Mouse (Mus musculus): ENCODE data around the gene Plpp2.

The Plpp2 gene

DNA sequence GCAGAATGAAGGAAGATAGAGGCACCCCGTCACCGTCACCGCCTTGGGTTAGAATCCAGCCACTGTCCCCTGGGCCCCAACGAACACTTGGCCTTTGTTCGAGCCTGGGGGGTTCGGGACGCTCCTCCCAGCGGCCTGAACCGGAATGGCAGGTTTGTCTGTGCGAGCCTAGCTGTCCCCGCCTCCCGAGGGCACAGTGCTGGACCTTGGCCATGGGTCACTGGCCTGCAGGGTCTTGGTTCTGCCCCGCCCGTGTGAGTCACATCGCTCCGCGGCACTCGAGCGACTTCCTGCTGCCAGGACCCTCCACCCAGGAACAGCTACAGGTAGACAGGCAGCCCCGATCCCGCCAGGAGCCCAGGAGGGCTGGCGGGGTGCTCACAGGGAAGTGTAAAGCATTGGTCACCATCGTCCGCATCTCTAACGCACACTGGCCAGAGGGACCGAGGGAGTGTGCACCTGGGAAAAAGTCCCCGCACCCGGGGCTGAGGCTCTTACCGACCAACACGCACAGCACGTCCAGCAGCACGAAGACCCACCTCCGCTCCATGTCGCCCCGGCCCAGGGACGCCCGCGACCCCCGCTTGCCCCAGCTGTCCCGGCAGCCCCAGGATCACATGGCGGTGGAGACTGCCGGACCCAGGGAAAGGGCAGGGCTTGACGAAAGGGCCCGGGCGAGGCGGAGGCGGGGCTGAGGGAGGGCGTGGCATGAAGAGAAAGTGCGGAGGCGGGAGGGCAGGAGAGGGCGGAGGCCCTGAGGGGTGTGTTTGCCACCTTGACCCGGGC is at the start of gene Plpp2:
Plpp2 (minus strand) TSS at position 671 of the 786 bp plus-strand sequence.
- peak; percentile 58 for DNase-seq (ENCODE audit: low spot score)

DNA sequence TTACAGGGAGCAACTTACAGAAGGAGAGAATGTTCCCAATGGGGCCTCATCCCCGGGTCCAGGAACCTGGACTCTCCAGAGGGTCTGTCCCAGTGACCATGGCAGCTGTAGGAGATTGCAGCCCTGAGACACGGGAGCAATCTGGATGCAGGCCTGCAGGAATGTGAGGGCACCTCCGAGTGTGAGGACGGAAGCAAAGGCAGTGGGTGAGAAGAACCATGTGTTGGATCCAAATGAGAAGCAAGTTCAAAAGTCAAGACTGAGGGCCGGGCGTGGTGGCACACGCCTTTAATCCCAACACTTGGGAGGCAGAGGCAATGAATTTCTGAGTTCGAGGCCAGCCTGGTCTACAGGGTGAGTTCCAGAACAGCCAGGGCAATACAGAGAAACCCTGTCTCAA is 47.9 kb upstream of the Plpp2 start:
- no peak for DNase-seq (ENCODE audit: low spot score)

DNA sequence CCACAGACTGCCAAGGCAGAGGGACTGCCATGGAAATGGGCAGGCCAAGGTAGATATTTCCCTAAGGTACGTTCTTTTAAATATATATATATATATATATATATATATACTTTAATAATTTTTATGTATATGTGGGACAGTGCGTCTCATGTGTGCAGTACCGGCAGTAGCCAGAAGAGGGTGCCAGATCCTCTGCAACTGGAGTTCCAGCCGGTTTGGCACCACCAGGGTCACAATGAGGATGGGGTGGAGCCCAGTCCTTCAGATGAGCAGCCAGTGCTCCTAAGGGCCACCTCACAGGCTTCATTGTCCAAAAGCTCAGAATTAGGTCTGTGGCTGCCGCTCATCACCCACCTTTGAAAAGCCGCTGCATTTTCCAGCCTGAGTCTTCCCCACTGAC is 47.2 kb upstream of the Plpp2 start:
- no peak for DNase-seq (ENCODE audit: low spot score)

DNA sequence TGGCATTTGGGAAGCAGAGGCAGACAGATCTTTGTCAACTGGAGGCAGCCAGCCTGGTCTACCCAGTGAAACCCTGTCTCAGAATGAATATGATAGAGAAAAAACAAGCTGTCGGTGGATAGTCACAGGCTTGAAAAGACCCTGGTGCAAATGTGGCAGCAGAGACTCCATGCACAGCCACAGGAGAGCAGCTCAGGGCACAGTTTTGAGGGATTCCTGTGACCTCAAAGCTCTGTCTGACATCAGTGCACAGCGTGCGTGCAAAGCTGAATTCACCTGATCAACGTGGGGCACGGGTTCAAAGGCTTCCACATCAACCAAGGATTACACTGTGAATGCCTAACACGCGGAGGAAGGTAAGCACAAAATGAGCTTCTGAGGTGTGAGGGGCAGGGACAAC is 46.8 kb upstream of the Plpp2 start:
- DNase-seq (ENCODE audit: low spot score), result no peak

DNA sequence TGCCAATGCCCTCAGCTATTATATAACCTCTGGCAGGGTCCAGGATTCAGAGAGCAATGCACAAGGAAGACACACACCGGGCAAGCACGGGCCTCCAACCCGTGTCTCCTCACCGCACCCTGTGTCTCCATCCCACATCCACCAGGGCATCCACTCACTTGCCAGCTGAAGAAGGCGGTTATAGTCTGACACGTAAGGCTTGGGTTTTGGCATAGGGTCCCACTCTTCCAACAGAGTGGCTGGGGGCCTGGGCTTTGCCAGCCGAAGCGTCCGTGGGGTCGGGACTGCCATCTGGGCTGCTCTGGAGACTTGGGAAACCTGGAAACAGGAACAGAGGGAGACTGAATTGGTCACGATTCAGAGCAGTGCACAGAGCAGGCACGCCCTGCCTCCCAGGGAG is 46.2 kb upstream of the Plpp2 start:
- no peak for DNase-seq (ENCODE audit: low spot score)

DNA sequence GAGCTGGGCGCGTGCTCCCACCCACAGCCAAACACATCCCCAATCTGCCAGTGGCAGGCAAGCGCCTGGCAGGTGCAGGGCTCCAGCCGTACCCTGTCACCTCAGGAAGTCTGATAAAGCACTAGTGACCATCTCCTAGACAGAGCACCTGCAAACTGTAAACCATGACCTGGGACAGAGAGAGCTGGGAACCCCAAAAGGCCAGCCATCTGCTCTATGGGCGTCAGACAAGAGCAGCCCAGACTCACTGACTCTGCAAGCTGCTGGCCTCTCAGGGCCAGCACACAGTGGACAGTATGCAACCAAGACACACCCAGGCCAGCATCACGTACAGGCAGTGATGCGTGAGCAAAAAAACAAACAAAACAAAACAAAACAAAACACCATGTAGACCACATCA is 45.3 kb upstream of the Plpp2 start:
- DNase-seq (ENCODE audit: low spot score), result no peak

DNA sequence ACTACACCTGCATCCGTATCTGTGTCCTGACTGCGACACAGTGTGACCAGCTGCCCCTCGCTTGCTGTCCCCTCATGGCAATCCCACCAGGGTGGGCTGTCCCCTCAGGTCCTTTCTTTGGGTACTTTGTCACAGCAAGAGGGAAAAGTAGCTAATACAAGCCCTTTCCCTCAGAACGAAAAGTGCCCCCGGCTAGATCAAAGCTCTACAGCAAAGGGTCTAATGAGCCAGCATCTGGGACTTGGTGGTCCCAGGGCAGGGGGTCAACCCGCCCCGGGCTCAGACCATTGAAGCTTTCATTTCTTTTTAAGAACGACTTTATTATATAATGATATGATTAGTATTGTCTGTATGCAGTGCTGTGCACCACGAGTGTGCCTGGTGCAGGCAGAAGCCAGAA is 44.7 kb upstream of the Plpp2 start:
- no peak for DNase-seq (ENCODE audit: low spot score)

DNA sequence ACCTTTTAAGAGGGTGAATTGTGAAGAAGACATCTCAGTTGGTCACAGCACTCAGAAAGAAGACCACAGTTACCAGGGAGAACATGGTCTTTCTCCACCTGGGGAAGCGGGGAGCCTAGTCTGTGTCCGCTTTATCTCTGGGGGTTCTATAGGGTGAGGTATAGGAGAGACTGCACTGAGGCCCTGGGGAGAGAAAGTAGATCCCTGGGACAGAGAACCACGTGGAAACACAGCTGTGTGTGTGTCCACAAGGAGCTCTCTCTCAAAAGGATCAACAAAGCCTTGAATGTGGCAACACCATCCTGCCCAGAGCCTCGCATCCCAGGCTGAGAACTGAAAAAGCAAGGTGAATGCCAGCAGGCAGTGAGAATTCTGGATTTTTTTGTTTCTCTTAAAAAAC is 43.8 kb upstream of the Plpp2 start:
- no peak for DNase-seq (ENCODE audit: low spot score)

DNA sequence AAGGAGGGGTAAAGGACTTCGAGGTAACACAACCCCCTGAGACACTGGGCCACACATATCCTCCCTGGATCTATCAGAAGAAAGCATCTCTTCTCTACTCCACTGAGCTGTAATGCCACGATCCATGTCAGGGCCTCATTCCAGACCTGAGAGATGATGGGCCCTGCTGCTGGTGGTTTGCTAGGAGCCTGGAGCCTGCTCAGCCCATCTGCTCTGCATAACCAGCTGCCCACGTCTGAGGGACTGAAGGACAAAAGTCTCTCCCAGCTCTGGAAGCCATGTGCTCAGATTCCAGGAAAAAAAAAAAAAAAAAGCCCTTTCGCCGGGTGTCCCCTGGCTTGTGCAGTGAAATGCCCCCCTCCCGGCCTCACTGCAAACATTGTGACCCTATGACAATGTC is 42.2 kb upstream of the Plpp2 start:
- no peak for DNase-seq (ENCODE audit: low spot score)

DNA sequence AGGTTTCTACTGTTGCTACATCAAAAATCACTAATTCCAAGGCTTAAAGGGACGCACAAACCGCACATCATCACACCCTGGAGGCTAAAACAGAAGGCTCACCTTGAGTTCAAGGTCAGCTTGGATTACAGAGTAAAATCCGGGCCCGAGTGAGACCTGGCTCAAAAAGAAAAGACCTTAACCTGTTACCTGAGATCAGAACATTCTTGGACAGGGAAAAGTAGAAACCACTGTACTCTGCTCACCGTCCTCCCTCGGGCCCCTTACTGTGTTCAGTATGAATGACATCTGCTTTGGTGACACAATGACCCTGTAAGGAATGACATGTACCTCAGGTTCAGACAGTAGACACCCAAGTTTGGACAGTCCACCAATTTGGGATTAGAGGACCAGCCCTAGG is 41.2 kb upstream of the Plpp2 start:
- DNase-seq (ENCODE audit: low spot score), result no peak

DNA sequence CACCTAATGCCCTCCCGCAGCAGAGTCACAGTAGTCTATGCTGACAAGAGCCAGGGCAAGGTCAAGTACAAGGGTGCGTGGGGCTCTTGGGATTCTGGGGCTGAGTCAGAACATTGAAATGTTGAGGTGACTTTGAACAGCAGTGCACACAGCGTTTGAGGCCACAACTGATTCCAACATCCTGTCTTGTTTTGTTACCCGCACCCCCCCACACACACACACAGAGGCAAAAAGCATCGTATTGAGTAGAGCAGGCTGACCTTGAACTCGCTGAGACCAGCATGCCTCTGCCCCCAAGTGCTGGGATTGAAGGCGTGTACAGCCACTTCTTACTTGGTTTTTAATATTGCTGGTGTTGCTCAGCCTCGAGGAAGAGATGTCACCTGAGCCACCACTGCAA is 40.8 kb upstream of the Plpp2 start:
- DNase-seq (ENCODE audit: low spot score), result no peak

DNA sequence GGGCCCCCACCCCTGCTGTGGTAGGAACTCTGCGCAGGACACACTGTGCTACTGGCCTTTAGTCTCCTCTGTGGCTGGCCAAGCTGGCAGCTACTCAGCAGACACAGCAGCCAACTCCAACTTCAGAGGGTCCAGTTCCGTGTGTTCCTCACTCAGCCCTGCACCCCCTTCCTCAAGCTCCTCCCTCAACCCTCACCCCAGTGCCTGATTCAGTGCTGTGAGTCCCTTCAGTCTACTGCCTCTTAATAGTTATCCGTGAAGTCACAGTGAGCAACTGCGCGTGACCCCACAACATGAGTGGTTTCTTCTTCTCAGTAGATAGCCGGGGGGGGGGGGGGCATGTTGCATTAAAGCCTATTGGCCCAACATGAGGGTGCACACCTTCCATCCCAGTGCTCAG is 40.0 kb upstream of the Plpp2 start:
- DNase-seq (ENCODE audit: low spot score), result no peak

DNA sequence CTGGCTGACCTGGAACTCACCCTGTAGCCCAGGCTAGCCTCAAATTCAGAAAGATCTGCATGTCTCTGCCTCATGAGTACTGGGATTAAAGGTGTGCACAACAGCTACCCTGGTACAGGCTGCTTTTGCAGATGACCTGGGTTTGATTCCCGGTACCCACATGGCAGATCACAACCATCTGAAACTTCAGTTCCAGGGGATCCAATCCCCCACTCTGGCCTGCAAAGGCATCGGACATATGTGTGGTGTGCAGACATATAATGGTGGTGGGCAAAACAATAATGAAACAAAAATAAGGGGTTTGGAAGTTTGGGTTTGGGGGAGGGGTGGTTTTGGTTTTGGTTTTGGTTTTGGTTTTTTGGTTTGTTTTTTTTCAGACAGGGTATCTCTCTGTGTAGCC is 37.7 kb upstream of the Plpp2 start:
- no peak for DNase-seq (ENCODE audit: low spot score)

DNA sequence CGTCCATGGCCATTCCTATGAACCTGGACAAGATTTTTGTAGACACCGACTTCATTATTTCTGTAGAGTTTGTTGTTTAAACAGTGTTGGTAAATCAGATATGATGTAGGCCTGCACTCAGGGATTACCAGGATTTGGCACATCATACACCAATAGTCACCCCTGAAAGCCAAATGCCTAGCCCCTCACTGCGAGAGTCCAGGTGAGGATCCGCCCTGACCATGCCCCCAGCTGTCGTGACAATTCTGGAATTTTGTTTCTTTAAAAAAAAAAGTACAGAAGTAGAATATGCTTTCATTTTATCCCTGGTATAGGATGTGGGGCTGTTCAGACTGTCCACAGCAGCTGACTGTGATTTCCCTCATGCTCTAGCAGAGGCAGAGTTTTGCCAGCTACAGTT is 36.3 kb upstream of the Plpp2 start:
- no peak for DNase-seq (ENCODE audit: low spot score)

DNA sequence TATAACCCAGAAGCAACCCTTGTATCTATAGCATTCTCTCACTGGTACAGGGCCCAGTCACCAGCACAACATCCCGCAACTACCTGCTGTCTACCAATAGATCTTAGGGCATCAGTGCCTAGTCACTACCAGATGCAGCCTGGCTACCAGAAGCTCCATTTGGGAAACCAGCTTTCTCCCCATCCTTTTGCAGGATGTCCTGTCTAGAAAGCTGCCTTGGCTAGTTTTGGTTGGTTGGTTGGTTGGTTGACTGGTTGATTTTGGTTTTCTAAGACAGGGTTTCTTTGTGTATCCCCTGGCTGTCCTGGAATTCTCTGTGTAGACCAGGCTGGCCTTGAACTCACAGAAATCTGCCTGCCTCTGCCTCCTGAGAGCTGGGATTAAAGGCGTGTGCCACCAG is 26.1 kb upstream of the Plpp2 start:
- no peak for DNase-seq (ENCODE audit: low spot score)

DNA sequence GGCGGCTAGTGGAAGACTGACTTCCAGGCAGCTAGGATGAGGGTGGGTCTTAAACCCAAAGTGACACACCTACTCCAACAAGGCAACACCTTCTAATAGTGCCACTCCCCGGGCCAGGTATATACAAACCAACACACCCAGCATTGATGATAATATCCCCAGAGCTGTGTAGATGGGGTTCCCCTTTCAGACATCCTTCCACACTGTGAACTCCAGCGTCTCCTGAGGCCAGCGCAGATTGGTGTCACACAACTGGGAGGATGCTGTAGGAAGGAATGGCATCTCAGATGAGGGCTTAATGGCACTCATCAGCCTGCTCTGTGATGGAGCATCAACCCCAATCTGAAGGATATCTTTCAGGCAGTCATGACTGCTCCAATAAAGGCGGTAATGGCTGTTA is 23.9 kb upstream of the Plpp2 start:
- no peak for DNase-seq (ENCODE audit: low spot score)

DNA sequence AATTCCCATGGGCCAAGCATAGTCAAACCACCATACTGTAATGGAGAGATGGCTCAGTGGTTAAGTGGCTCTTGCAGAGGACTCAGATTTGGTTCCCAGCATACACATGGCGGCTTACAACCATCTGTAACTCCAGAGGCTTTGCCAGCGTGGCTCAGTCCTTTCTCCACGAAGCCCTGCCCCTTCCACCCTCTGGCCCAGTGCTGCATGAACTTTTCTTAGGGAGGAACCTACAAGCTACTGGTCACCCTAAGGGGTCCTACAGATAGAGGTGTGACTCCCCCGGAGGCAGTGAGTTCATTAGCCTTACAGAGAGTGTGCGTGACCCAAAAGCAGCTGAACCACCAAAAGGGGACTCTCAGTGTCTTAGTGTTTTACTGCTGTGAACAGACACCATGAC is 23.4 kb upstream of the Plpp2 start:
- no peak for DNase-seq (ENCODE audit: low spot score)

DNA sequence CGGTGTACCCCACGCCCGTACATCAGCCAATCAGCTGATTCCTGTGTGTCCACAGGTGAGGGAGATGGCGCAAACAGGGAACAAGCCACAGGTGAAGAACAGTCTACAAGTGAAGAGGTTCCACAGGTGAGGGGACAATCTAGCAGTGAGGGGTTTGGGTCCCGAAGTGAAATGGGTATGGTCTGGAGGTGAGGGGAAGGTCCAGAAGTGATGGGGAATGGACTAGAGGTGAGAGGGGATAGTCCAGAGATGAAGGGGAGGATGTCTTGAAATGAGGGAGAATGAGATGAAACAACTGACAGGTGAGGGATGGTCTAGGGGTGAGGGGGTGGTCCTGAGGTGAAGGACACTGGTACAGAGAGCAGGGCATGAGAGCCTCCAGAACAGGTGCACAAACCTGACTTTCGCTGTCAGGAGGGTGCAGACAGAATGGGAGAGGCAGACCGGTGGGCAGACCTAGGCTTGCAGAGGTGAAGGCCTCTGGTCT is 21.7 kb upstream of the Plpp2 start:
- no peak for DNase-seq (ENCODE audit: low spot score)

DNA sequence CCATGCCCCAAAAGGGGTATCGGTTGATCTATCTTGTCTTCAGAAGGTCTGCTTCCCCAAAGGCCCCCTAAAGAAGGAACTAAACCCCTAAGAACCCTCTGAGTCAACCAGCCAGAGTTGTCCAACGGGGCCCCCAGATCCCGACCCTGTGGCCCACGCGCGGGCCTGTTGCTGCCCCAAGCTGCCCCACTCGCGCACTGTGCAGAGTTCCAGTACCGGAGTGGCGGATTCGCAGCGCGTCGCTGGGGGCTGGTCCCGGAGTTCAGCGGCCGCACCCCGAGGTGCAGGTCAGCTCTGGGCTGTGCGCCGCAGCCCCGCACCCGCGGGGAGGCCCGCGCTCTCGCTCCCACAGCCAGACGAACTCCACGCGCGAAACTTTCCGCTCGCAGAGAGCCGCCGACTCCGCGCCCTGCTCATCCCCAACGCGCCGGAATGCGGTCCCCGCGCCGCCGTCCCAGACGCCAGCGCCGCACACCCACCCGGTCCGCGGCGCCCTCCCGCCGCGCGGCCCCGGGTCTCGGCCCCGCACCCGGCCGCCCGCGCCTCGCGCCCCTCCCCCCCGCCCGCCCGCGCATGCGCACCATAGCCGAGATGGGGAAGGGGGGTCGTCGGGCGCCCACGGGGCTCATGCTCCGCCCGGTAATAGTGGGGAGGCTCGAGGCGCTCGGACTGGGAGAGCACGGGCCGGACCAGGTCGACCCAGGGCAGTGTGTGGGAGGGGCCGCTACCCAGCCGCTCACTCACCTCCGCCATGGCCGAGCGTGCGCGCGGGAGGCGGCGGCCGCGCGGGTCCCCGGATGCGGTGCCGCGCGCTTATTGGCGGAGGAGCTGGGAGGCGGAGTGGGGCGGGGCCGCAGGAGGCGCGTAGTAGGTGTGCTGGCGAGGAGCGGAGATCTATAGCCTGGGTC is 21.0 kb upstream of the Plpp2 start, which contains the start of gene Mier2:
Mier2 (minus strand) TSS at position 870 of the 908 bp plus-strand sequence.
- DNase-seq (ENCODE audit: low spot score), result peak; percentile 67

DNA sequence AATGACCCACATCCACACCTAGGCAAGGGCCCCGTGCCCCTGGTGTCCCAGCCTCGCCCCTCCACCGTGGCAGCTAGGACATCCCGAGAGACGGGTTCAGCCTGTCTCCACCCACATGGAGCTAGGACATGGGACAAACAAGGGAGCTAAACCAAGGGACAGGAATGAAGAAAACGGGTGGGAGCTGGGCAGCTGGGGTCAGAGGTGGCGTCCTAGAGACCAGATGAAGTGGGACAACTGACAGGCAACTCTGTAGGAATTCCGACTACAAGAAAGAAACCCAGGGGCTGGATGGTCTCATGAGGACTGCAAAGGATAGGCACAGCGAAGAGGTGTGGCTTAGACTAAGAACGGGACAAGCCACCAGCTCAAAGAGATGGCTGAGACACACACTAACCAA is 20.1 kb upstream of the Plpp2 start:
- no peak for DNase-seq (ENCODE audit: low spot score)

DNA sequence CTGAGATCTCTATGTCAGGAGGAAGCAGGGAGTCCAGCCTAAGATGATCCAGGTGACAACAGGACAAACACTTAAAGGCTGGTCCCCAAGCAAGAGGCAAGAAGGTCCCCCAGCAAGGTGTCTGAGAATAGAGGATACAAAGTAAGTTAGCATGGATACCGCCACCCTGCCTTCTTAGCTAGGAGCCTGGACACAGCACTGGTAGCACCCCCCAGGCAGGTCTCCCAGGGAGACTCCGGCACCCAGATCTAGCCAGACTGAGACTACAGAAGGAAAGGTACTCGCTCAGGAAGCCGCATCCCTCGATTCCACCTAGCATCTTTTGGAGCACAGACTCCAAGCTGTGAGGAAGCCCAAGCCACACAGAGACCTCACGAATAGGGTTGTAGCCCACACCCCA is 19.6 kb upstream of the Plpp2 start:
- DNase-seq (ENCODE audit: low spot score), result no peak

DNA sequence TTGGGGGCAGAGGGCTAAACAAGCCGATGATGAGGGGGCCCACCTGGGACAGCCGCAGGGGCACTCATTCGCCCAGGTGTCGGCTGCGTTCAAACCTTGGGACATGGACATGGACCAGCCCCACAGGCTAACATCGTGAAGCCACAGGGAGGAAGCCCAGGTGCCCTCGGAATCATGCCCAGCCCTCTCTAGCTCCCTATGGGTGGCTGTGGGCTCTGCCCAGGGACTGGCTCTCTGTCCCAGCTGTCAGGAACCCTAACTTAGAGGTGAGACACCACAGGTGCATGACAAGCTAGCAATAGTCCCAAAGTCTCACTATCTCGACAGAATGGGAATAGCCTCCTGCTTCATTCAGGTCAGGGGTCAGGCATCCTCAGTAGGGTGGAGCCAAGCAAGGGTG is 18.9 kb upstream of the Plpp2 start:
- DNase-seq (ENCODE audit: low spot score), result no peak

DNA sequence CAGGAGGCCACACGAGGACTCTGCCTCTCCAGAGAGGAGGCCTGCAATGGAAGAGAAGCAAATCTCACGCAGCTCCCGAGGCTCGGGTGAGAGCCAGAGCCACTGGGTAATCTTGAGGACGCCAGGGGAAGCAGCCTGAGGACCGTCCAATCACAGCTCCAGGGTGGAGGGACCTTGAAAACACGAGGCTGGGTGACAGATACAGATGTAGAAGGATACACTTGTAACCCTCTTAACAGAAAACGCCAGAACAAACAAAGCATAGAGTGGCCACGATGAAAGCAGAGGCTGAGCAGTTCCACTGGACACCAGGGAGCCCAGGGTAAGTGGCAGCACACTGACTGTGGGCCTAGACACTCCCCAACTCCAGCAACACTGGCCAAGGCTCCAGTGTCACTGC is 16.8 kb upstream of the Plpp2 start:
- no peak for DNase-seq (ENCODE audit: low spot score)
